Mouse (Mus musculus) midbrain, postnatal 0 days (tissue): ENCODE data around the gene Rbm15b. TPM values are rescaled to one million over a fixed set of nuclear protein-coding genes. Genes with fewer than 3 reads are reported as not detected.

Experiments
- ATAC-seq: fragments of 200-750 bp; cut with Nextera tagmentation; 2 replicates; pipeline ENCODE4 v1.8.0; 2017; ENCODE audit warnings: moderate number of reproducible peaks, mild to moderate bottlenecking, moderate TSS enrichment, moderate library complexity; ENCODE audit not compliant: low FRiP score
- DNase-seq: peaks from one replicate; pipeline ENCODE4 v3.0.0-alpha.2; 2015; ENCODE audit warnings: low spot score
- H3K27ac ChIP-seq: fragments of 300-500 bp; sonication (generic); 2 replicates; pipeline ENCODE4 v1.5.1; 2014; ENCODE audit warnings: low read depth, mild to moderate bottlenecking, low read length, mixed read lengths
- H3K27me3 ChIP-seq: fragments of 300-500 bp; sonication (generic); 2 replicates; pipeline ENCODE4 v1.6.1; 2014; ENCODE audit warnings: low read length, control low read depth, mixed read lengths; ENCODE audit not compliant: insufficient read depth
- H3K36me3 ChIP-seq: fragments of 300-500 bp; sonication (generic); 2 replicates; pipeline ENCODE4 v1.6.1; 2014; ENCODE audit warnings: low read length, control low read depth, mixed read lengths; ENCODE audit not compliant: insufficient read depth
- H3K4me1 ChIP-seq: fragments of 300-500 bp; sonication (generic); 2 replicates; pipeline ENCODE4 v1.6.1; 2014; ENCODE audit warnings: mild to moderate bottlenecking, control low read depth, antibody characterized with exemption, low read length, mixed read lengths; ENCODE audit not compliant: insufficient read depth
- H3K4me2 ChIP-seq: fragments of 300-500 bp; sonication (generic); 2 replicates; pipeline ENCODE4 v1.6.1; 2014; ENCODE audit warnings: low read depth, mild to moderate bottlenecking, low read length, mixed read lengths; ENCODE audit not compliant: poor library complexity, severe bottlenecking
- H3K4me3 ChIP-seq: fragments of 300-500 bp; sonication (generic); 2 replicates; pipeline ENCODE4 v1.5.1; 2014; ENCODE audit warnings: low read depth, mild to moderate bottlenecking, low read length, moderate library complexity
- H3K9ac ChIP-seq: fragments of 300-500 bp; sonication (generic); replicated peaks from 2 replicates; pipeline ENCODE4 v1.6.1; 2014; ENCODE audit warnings: mild to moderate bottlenecking, low read length, moderate library complexity, mixed read lengths; ENCODE audit not compliant: poor library complexity, severe bottlenecking
- H3K9me3 ChIP-seq: fragments of 300-500 bp; sonication (generic); 2 replicates; pipeline ENCODE4 v1.6.1; 2016; ENCODE audit warnings: low read length, control low read depth
- CTCF ChIP-seq: IDR thresholded peaks from 2 replicates; pipeline ENCODE4 v1.5.1; 2016; ENCODE audit warnings: antibody characterized with exemption, mild to moderate bottlenecking
- WGBS: fragments of 180-500 bp; shearing (Covaris S2); extraction: QIAGEN DNeasy Blood & Tissue Kit; methylation state at CpG from one replicate; pipeline ENCODE4 v1.1.7; 2014; 5-methylcytosine and 5-hydroxymethylcytosine counted together
- polyA plus RNA-seq: library from polyadenylated mRNA; unstranded; fragments of >200 nt; fragmentation: Nextera tagmentation; extraction: Ambion mirVana; gene quantifications from 2 replicates; pipeline ENCODE4 v1.2.1, GENCODE M21; 2015
- total RNA-seq: library from RNA; depleted of rRNA; stranded (reverse); fragments of >200 nt; gene quantifications from 2 replicates; pipeline ENCODE4 v1.2.3, GENCODE M21; 2014

The Rbm15b gene
- total and polyA plus RNA-seq, 2 experiments from 2014 or later: 12.6 to 81.6 TPM

DNA sequence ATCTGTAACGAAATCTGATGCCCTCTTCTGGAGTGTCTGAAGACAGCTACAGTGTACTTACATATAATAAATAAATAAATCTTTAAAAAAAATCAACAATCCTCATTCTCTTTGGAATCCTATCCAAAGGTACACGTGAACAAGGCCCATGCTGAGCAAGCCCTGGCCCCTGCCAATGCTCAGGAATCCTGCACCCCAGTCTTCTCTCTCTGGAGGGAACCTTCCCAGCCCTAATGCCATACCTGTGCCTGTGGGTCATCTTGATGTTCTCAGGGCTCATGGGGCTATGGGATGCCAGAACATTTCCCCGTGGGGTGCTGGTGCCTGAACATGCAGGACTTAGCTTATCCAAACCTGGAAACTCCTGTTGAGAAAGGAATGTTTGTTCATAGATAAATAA, 20.9 kb upstream of the Rbm15b start:
- no peaks in the 10 kb centered on the region for H3K4me1 ChIP-seq
- DNase-seq: no peak
- WGBS: 85% methylated on average over 3 of the region's 3 CpGs
- H3K4me2 ChIP-seq: no peak overlapping the region
- no peak overlapping the region for H3K4me3 ChIP-seq
- H3K9me3 ChIP-seq: no peaks in the 10 kb centered on the region
- TF ChIP-seq CTCF: no peak
- no peaks in the 10 kb centered on the region for H3K27me3 ChIP-seq
- H3K9ac ChIP-seq: no peak overlapping the region
- peaks cover 41% of the 10 kb centered on the region for H3K36me3 ChIP-seq
- H3K27ac ChIP-seq: no peak overlapping the region
- no peak for ATAC-seq

DNA sequence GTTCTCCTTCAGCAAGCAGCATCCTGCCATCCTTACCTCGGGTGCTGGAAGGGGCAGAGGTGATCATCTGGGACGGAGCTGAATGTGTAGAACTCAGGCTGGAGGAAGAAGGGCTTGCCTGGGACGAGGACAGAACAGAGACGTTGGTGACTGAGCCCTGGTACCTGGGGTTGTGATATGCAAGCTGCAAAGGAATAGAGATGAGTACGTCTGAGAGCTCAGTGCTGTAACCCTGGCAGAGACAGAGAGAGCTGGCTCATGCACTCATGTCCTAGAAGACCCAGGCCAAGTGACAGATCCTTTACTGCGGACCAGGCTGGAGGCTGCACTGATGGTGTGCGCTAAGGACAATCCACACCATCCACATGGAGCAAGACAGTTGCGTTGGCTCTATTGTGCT, 19.4 kb upstream of the Rbm15b start:
- Histone ChIP-seq H3K9me3 (no peaks in the 10 kb centered on the region), H3K27ac (no peak overlapping the region), H3K4me3 (no peak overlapping the region), H3K4me1 (no peaks in the 10 kb centered on the region), H3K27me3 (no peaks in the 10 kb centered on the region), H3K4me2 (no peak overlapping the region), H3K9ac (no peak overlapping the region), H3K36me3 (peaks cover 42% of the 10 kb centered on the region)
- 91% methylated on average over 8 of the region's 8 CpGs for WGBS
- ATAC-seq (no peak), DNase-seq (no peak)
- TF ChIP-seq CTCF: no peak

DNA sequence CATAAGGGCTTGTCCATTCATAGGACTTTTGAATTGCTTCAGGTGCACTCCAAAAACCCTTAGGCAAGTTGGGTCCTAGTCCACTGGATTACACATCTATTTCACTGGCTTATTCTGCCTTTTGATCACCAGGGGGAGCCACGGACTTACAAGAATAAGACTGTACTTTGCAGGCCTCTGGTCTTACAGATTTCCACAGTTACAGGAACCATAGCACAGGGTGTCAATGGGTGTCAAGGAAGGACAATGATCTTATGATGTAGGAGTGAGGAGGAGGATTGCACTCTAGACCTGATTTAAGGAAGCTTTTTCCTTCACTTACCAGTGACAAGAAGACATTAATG, 16.5 kb upstream of the Rbm15b start:
- Histone ChIP-seq H3K4me1 (no peaks in the 10 kb centered on the region), H3K36me3 (peaks cover 43% of the 10 kb centered on the region), H3K9ac (no peak overlapping the region), H3K9me3 (no peaks in the 10 kb centered on the region), H3K27ac (no peak overlapping the region), H3K4me2 (no peak overlapping the region), H3K4me3 (no peak overlapping the region), H3K27me3 (no peaks in the 10 kb centered on the region)
- 11% methylated on average over 1 of the region's 1 CpGs for WGBS
- ATAC-seq (no peak), DNase-seq (peak; percentile 82)
- peak; percentile 82 for TF ChIP-seq CTCF

DNA sequence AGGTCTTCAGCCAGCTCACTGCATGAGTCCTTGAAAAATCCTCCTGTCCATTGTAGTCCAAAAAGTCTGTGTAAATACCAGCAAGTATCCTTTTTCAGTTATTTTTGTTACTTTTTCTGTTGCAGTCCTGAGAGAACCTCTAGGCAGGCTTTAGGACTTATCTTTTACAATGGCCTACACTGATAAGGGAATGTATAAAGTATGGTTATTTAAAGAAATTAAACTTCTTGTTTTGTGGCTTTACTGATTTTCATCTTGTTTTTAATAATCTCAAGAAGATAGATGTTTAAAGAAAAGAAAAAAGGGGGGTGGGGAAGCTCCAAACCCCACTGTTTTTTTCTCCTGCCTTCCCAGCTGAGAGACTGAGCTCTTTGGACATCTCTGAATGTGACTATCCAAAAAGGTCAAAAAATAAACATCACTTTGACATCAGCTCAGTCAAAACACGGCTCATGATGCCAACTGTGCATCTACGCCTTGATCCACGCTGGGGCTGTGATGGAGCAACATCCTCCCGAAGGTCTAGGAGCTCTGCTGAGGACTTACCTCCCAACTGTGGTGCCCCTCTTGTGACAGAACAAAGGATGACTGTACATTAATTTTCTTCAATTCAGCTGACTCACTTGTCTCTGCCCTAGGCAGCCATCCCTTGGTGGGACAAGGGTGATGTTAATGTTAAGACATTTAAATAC, 16.0 kb upstream of the Rbm15b start:
- Histone ChIP-seq H3K27me3 (no peaks in the 10 kb centered on the region), H3K36me3 (peaks cover 43% of the 10 kb centered on the region), H3K4me1 (no peaks in the 10 kb centered on the region), H3K4me2 (no peak overlapping the region), H3K27ac (no peak overlapping the region), H3K4me3 (no peak overlapping the region), H3K9ac (no peak overlapping the region), H3K9me3 (no peaks in the 10 kb centered on the region)
- no peak for ATAC-seq
- DNase-seq: no peak
- TF ChIP-seq CTCF: no peak
- WGBS: 85% methylated on average over 4 of the region's 4 CpGs

DNA sequence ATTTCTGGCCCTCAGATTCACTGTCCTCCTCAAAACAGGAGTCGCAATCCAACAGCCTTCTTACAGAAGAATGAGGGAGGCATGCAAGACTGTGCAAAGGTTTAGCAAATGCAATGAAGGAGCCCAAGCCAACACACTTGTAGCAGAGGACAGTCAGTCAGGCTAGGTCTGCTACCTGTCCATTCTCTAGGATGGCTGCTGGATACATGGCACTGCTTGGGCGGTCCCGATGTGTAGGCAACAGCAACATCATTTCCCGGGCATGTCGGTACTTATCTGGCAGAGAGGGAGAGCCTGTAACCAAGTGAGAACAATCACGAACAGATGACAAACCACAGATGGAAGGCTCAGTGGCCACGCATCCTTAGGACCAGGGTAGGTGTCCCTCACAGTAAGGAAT, 14.4 kb upstream of the Rbm15b start:
- 95% methylated on average over 7 of the region's 7 CpGs for WGBS
- no peak for DNase-seq
- Histone ChIP-seq H3K9me3 (no peaks in the 10 kb centered on the region), H3K9ac (no peak overlapping the region), H3K36me3 (peaks cover 40% of the 10 kb centered on the region), H3K4me1 (no peaks in the 10 kb centered on the region), H3K27me3 (no peaks in the 10 kb centered on the region), H3K4me3 (no peak overlapping the region), H3K27ac (no peak overlapping the region), H3K4me2 (no peak overlapping the region)
- no peak for ATAC-seq
- no peak for TF ChIP-seq CTCF

DNA sequence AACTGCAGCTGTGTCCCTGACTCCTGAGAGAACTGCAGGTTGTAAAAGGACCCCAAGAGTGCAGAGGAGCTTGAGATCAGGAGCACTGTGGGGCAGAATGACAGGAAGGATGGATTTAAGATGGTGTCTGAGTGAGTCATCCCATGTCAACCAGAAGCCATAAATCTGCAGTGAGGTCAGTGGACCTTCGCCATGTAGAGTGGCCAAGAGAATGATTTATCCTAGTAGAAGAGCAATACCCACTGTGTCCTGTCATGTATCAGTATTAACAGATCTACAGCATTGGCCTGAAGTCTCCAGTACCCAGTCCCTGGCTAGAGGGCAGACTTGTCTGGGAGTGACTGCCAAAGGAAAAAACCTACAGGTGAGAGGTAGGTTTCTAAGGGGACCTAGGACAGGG, 11.7 kb upstream of the Rbm15b start:
- Histone ChIP-seq H3K27me3 (no peaks in the 10 kb centered on the region), H3K4me2 (no peak overlapping the region), H3K9ac (no peak overlapping the region), H3K36me3 (peaks cover 45% of the 10 kb centered on the region), H3K9me3 (no peaks in the 10 kb centered on the region), H3K4me1 (no peaks in the 10 kb centered on the region), H3K4me3 (no peak overlapping the region), H3K27ac (no peak overlapping the region)
- no peak for ATAC-seq
- WGBS: 89% methylated on average over 1 of the region's 1 CpGs
- TF ChIP-seq CTCF: no peak
- no peak for DNase-seq
